Mouse (Mus musculus): ENCODE data around the gene Pdia3.

DNA sequence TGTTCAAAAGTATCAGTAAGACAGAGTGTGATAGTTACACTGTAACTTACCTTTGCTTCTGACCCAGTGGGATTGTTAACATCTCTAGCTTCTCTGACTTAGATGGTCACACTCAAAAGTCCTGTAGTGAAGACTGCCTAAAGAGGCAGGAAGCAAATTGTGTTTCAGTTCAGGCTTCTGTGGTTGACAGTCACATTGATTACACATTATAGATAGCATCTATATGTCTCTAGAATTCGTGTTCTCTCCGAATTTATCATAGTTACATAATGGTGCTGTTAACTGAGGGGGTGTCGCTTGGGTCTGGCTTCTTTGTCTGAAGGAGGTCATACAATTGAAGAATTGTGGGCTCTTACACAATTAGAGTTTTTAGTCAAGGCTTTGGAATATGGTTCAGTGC lies 1.5 kb downstream of the Pdia3 start:
- TF ChIP-seq POLR2A (IDR thresholded peaks at IDR 0.05; ENCODE audit: low read depth, low read length) (no peak), CTCF (conservative IDR thresholded peaks at IDR 0.05; ENCODE audit: insufficient read depth, insufficient read length, low read depth, low read length) (no peak)

Measured in kidney, adult 2 months (tissue).